Mouse (Mus musculus) heart, adult 2 months (tissue): Measurements from ENCODE around the gene Macrod2. TPM values are rescaled to one million over a fixed set of nuclear protein-coding genes. Genes with fewer than 3 reads are reported as not detected.

Experiments
- DNase-seq, 2 experiments: peaks; one replicate each; pipeline ENCODE4 v3.0.0; 2021
- H3K27ac ChIP-seq: fragments of 200-600 bp; 2 replicates; pipeline ENCODE4 v1.8.1; 2022
- H3K27me3 ChIP-seq: fragments of 200-500 bp; 2 replicates; pipeline ENCODE4 v1.6.1; 2012; ENCODE audit warnings: mild to moderate bottlenecking, low read length, inconsistent platforms, mixed read lengths; ENCODE audit not compliant: control insufficient read depth, insufficient read depth
- H3K36me3 ChIP-seq: fragments of 200-500 bp; 2 replicates; pipeline ENCODE4 v1.6.1; 2012; ENCODE audit warnings: low read length, inconsistent platforms; ENCODE audit not compliant: control insufficient read depth, insufficient read depth
- H3K4me1 ChIP-seq: fragments of 200-500 bp; 2 replicates; pipeline ENCODE4 v1.6.1; 2011; ENCODE audit warnings: low read length; ENCODE audit not compliant: control insufficient read depth, insufficient read depth
- H3K4me3 ChIP-seq: fragments of 200-600 bp; 2 replicates; pipeline ENCODE4 v1.8.1; 2022
- H3K79me2 ChIP-seq: fragments of 200-500 bp; replicated peaks from 2 replicates; pipeline ENCODE4 v1.6.1; 2012; ENCODE audit warnings: mild to moderate bottlenecking, inconsistent platforms, low read length, moderate library complexity, mixed read lengths; ENCODE audit not compliant: control insufficient read depth, insufficient read depth
- H3K9ac ChIP-seq: fragments of 200-500 bp; 2 replicates; pipeline ENCODE4 v1.6.1; 2012; ENCODE audit warnings: low read depth, mild to moderate bottlenecking, control low read depth, inconsistent platforms, low read length, mixed read lengths
- CTCF ChIP-seq: fragments of 200-600 bp; IDR thresholded peaks from 2 replicates; pipeline ENCODE4 v1.8.1; 2022; ENCODE audit warnings: antibody characterized with exemption, mild to moderate bottlenecking, moderate library complexity
- EP300 ChIP-seq: fragments of 200-500 bp; IDR thresholded peaks from 2 replicates; pipeline ENCODE4 v1.6.1; 2011; ENCODE audit warnings: low read depth, low read length, control low read depth; ENCODE audit not compliant: insufficient read depth
- POLR2A ChIP-seq: fragments of 200-500 bp; IDR thresholded peaks from 2 replicates; pipeline ENCODE4 v1.6.1; 2011; ENCODE audit warnings: mild to moderate bottlenecking, low read depth, low read length, control low read depth; ENCODE audit not compliant: insufficient read depth
- WGBS: fragments of 180-500 bp; shearing (Covaris S2); methylation state at CpG from one replicate; pipeline ENCODE4 v1.1.7; 2018; 5-methylcytosine and 5-hydroxymethylcytosine counted together
- intact Hi-C: fragments of 180-260 bp; cut with DNase I; formaldehyde crosslinking; loops from one replicate; pipeline ENCODE4 v1.15.1; 2025
- polyA plus RNA-seq: library from polyadenylated mRNA; depleted of rRNA; stranded (reverse); fragments of >200 nt; gene quantifications from 2 replicates; pipeline ENCODE4 v1.2.3, GENCODE M21; 2012
- total RNA-seq, 2 experiments: library from RNA; stranded (reverse); gene quantifications; 2 replicates each; pipeline ENCODE4 v1.2.3; 2021

Macrod2 gene
- total and polyA plus RNA-seq, 3 experiments, result 2.3 to 9.7 (median 8.5) TPM

DNA sequence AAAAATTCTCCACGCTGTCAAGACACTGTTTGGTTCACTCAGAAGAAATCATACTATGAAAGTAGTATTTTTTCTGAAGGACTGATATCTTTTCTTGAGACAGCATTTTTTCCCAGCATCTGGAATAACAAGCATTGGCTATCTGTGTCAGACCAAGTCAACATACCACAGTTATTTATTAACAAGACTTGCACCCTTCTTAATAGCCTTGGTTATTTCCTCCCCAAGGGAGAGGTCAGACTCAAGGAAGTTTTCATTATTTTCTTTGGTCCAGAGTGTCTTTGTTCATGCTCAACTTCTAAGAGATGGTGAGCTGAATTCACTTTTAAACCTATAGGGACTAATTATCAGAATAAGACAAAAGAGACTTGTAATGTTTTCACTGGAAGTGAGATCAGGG lies 728.8 kb downstream of the Macrod2 start:
- intact Hi-C loops, result no loop called here
- Histone ChIP-seq H3K27ac (no peak overlapping the region), H3K4me3 (no peak overlapping the region), H3K27me3 (no peaks in the 10 kb centered on the region), H3K4me1 (no peaks in the 10 kb centered on the region), H3K36me3 (no peaks in the 10 kb centered on the region), H3K79me2 (no peaks in the 10 kb centered on the region), H3K9ac (no peak overlapping the region)
- 53% methylated on average over 1 of the region's 1 CpGs for WGBS
- TF ChIP-seq CTCF (no peak), POLR2A (no peak), EP300 (no peak)
- no peak for DNase-seq

DNA sequence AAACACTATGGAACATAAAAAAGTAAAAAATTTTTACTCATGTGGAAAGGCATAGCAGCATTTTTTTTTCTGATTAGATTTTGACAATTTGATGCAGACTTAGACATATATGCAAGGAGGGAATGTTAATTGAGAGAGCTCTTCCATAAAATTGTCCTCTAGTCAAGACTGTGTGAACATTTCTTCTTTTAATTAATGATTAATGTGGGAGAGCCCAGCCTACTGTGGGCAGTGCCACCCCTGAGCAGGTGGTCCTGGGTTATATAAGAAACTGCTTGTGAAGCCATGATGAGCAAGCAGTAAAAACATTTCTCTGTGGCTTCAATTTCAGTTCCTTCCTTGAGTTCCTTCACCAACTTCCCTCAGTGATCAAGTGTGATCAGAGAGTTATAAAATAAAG lies 730.5 kb downstream of the Macrod2 start:
- Histone ChIP-seq H3K4me1 (no peaks in the 10 kb centered on the region), H3K27me3 (no peaks in the 10 kb centered on the region), H3K9ac (no peak overlapping the region), H3K4me3 (no peak overlapping the region), H3K79me2 (no peaks in the 10 kb centered on the region), H3K36me3 (no peaks in the 10 kb centered on the region), H3K27ac (no peak overlapping the region)
- DNase-seq, result no peak
- TF ChIP-seq CTCF (no peak), POLR2A (no peak), EP300 (no peak)
- intact Hi-C loops, result no loop called here

DNA sequence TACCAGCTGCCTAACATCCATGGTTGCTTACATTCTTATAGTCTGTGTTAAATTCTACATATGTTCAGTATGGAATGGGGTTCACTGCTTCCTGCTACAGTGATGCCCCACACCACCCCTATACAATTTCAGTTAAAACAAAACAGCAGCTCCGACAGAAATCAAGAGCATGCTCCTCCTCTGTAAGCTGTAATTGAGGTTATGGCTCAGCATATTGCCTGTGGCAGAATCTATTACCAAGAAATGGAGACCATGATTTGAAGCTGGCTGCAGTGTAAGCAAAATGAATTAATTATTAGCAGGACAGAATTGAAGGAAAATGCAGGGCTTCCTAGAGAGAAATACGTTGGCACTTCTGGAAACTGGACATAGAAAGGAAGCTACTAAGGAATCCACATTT lies 747.2 kb downstream of the Macrod2 start:
- Histone ChIP-seq H3K4me3 (no peak overlapping the region), H3K36me3 (no peaks in the 10 kb centered on the region), H3K79me2 (no peaks in the 10 kb centered on the region), H3K9ac (no peak overlapping the region), H3K4me1 (no peaks in the 10 kb centered on the region), H3K27ac (no peak overlapping the region), H3K27me3 (no peaks in the 10 kb centered on the region)
- TF ChIP-seq EP300 (no peak), POLR2A (no peak), CTCF (no peak)
- DNase-seq, result no peak
- intact Hi-C loops, result no loop called here
- WGBS, result 73% methylated on average over 2 of the region's 2 CpGs

DNA sequence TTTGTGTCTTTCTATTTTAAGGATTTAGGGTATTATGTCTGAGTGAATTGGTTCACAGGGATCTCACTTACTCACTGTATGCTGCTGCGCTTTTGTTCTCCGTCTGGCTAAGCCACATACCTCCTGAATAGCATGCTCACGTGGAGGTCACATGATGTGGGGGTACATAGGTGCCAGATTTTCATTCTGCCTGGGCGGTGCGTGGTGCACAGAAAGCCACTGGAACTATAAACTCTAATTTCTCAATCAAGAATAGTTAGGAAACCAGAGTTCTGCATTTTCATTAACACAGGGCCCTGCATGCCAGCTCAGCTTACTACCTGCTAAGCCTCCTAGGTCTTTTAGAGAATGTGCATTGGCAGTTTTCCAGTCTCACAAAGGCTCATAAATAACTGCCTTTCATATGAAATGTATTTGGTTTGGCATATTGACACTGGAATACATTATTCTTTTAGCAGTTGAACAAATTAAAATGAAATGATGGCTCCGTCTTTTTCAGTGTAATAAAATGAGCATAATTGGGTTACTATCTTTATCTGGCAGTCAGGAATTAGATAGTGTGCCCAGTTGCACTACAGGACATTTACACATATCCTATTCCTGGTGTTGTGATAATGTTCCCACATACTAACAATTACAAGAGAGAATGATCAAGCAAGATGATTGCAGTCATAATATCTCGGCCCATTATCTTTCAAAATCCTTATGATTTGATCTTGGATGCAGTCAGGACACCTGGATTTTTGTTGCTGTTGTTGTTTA lies 757.1 kb downstream of the Macrod2 start:
- H3K27me3 ChIP-seq, result no peaks in the 10 kb centered on the region
- TF ChIP-seq POLR2A, result no peak
- no peak for TF ChIP-seq CTCF
- TF ChIP-seq EP300, result no peak
- no peaks in the 10 kb centered on the region for H3K4me1 ChIP-seq
- no peaks in the 10 kb centered on the region for H3K36me3 ChIP-seq
- H3K27ac ChIP-seq, result no peak overlapping the region
- intact Hi-C loops, result no loop called here
- H3K4me3 ChIP-seq, result no peak overlapping the region
- H3K79me2 ChIP-seq, result no peaks in the 10 kb centered on the region
- H3K9ac ChIP-seq, result no peak overlapping the region
- WGBS, result 66% methylated on average over 7 of the region's 7 CpGs
- DNase-seq, result no peak

DNA sequence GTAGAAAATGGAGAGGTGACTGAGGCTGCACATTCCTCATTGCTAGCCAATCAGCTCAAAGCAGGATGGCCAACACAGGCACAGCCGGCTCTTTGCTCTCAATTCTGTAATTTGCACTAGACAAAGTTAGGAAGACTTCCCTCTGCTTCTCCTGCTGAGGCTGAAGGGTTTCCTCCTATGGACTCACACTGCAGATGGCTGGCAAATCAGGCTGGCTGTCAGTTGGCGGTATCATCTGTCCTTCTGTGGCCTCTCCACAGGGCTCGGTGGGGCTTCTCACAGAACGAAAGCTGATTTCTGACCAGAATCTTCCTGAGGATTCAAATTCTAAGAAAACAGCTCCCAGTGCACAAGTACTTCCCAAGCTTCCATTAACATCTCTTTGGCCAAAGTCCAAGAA lies 760.9 kb downstream of the Macrod2 start:
- 78% methylated on average over 4 of the region's 4 CpGs for whole genome bisulfite sequencing
- Histone ChIP-seq H3K36me3 (no peaks in the 10 kb centered on the region), H3K4me1 (no peaks in the 10 kb centered on the region), H3K27me3 (no peaks in the 10 kb centered on the region), H3K79me2 (no peaks in the 10 kb centered on the region), H3K27ac (no peak overlapping the region), H3K9ac (no peak overlapping the region), H3K4me3 (no peak overlapping the region)
- TF ChIP-seq EP300 (no peak), POLR2A (no peak), CTCF (no peak)
- intact Hi-C loops, result no loop called here
- DNase-seq, result no peak

DNA sequence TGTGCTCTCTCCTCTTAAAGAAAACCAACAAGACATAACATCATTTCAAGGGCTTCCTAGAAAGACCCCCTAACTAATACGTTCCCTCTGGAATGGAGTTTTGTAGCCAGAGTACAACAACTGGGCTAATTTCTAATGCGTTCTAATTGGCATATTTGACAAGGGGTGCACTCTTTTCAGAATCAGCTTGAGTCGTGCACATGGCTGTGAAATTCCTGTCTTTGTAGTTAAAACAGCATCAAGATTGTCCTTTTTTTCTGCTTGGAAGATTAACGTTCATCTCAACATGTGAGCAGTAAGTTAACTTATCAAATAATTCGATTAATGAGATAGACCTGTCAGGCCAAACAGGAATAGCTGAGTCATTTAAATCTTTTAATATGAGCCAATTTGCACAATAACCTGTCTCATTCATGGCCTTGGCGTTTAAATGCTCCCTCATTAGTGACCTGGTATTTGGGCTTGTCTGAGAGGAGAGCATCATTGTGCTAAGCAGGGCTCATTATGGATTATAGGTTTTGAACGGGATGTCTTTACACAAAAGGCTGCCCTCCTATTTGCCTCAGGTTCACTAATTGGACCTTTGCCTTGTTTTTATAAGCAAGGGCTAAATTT lies 762.0 kb downstream of the Macrod2 start:
- WGBS, result 77% methylated on average over 7 of the region's 7 CpGs
- no peaks in the 10 kb centered on the region for H3K79me2 ChIP-seq
- TF ChIP-seq CTCF (no peak), POLR2A (no peak), EP300 (no peak)
- H3K4me3 ChIP-seq, result no peak overlapping the region
- H3K27me3 ChIP-seq, result no peaks in the 10 kb centered on the region
- no peaks in the 10 kb centered on the region for H3K4me1 ChIP-seq
- no peak overlapping the region for H3K9ac ChIP-seq
- intact Hi-C loops, result no loop called here
- H3K36me3 ChIP-seq, result no peaks in the 10 kb centered on the region
- H3K27ac ChIP-seq, result no peak overlapping the region
- no peak for DNase-seq
